Mouse (Mus musculus): ENCODE measurements around the gene Mlst8. TPM values are rescaled to one million over a fixed set of nuclear protein-coding genes. Genes with fewer than 3 reads are reported as not detected.
A peak's percentile ranks its signal among the peaks of the same experiment; 100 is the strongest.

Mlst8 gene
- total and polyA plus RNA-seq, 3 experiments, result 8.5 to 28.1 (median 10.7) TPM

- TF ChIP-seq POLR2A (IDR thresholded peaks at IDR 0.05; ENCODE audit: insufficient read depth, low read depth, low read length), result no peak
- TF ChIP-seq EP300 (IDR thresholded peaks at IDR 0.05; ENCODE audit: insufficient read depth, low read depth, low read length), result no peak
- TF ChIP-seq CTCF (IDR thresholded peaks at IDR 0.05), result no peak
- no peak within 1 kb of the TSS for H3K4me3 ChIP-seq
- H3K27ac ChIP-seq, result no peak within 1 kb of the TSS
- H3K9ac ChIP-seq (ENCODE audit: low read depth, low read length), result no peak within 1 kb of the TSS
- intact Hi-C loops (cut with DNase I), result no loop called here
- H3K4me1 ChIP-seq (ENCODE audit: control insufficient read depth, insufficient read depth, low read length), result peaks cover 15% of the 10 kb centered on the region
- no peaks in the 10 kb centered on the region for H3K27me3 ChIP-seq (ENCODE audit: control insufficient read depth, insufficient read depth, low read length)
- no peak for DNase-seq
- peaks cover 1% of the 10 kb centered on the region; the same call in 1 of the 2 replicates for H3K36me3 ChIP-seq (ENCODE audit: control insufficient read depth, insufficient read depth, low read length)
- peaks cover 2% of the 10 kb centered on the region for H3K79me2 ChIP-seq (replicated peaks; ENCODE audit: control insufficient read depth, insufficient read depth, low read length)
- 66% methylated on average over 6 of the region's 6 CpGs for WGBS
Observed at GRCm38 (mm10) chr17:24473612-24474275, 5.1 kb downstream of the Mlst8 start, which contains the start of gene Bricd5. Gene Bricd5, plus strand, starts transcription at chr17:24473884.

- no peak for TF ChIP-seq POLR2A (IDR thresholded peaks at IDR 0.05; ENCODE audit: insufficient read depth, low read depth, low read length)
- no peak for TF ChIP-seq EP300 (IDR thresholded peaks at IDR 0.05; ENCODE audit: insufficient read depth, low read depth, low read length)
- TF ChIP-seq CTCF (IDR thresholded peaks at IDR 0.05), result no peak
- Histone ChIP-seq H3K4me1 (ENCODE audit: control insufficient read depth, insufficient read depth, low read length) (peaks cover 11% of the 10 kb centered on the region), H3K27me3 (ENCODE audit: control insufficient read depth, insufficient read depth, low read length) (no peaks in the 10 kb centered on the region), H3K36me3 (ENCODE audit: control insufficient read depth, insufficient read depth, low read length) (peaks cover 1% of the 10 kb centered on the region; the same call in 1 of the 2 replicates), H3K27ac (no peak overlapping the region), H3K9ac (ENCODE audit: low read depth, low read length) (no peak overlapping the region), H3K79me2 (replicated peaks; ENCODE audit: control insufficient read depth, insufficient read depth, low read length) (peaks cover 2% of the 10 kb centered on the region), H3K4me3 (no peak overlapping the region)
- WGBS, result 44% methylated on average over 4 of the region's 4 CpGs
- intact Hi-C loops (cut with DNase I), result no loop called here
- DNase-seq, result peak; percentile 51 to 59
Observed at GRCm38 (mm10) chr17:24472512-24472911, 6.4 kb downstream of the Mlst8 start.

DNA sequence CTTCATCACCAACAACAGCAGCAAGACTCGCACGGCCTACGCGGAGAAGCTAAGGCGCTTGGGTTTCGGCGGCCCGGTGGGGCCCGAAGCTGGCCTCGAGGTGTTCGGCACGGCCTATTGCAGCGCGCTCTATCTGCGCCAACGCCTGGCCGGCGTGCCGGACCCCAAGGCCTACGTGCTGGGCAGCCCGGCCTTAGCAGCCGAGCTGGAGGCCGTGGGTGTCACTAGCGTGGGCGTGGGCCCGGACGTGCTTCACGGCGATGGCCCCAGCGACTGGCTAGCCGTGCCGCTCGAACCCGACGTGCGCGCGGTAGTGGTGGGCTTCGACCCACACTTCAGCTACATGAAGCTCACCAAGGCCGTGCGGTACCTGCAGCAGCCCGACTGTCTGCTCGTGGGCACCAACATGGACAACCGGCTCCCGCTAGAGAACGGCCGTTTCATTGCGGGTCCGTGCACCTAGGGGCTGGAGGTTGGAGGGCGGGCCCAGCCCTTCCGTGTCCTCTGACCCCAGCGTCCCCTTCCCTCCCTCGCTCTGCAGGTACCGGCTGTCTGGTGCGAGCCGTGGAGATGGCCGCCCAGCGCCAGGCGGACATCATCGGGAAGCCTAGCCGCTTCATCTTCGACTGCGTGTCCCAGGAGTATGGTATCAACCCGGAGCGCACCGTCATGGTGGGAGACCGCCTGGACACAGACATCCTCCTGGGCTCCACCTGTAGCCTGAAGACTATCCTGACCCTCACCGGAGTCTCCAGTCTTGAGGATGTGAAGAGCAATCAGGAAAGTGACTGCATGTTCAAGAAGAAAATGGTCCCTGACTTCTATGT is 8.0 kb downstream of the Mlst8 start:
- no peak for TF ChIP-seq POLR2A (IDR thresholded peaks at IDR 0.05; ENCODE audit: insufficient read depth, low read depth, low read length)
- no peak for TF ChIP-seq EP300 (IDR thresholded peaks at IDR 0.05; ENCODE audit: insufficient read depth, low read depth, low read length)
- TF ChIP-seq CTCF (IDR thresholded peaks at IDR 0.05), result no peak
- peaks cover 11% of the 10 kb centered on the region for H3K4me1 ChIP-seq (ENCODE audit: control insufficient read depth, insufficient read depth, low read length)
- peak overlapping the region; percentile 88 for H3K9ac ChIP-seq (ENCODE audit: low read depth, low read length)
- 1% methylated on average over 68 of the region's 68 CpGs for WGBS
- intact Hi-C loops (cut with DNase I), result loop anchor here (1.0 kb wide), 1 partner anchor 7 kb away; no protein-coding TSS in a partner anchor
- H3K27me3 ChIP-seq (ENCODE audit: control insufficient read depth, insufficient read depth, low read length), result no peaks in the 10 kb centered on the region
- H3K27ac ChIP-seq, result peak overlapping the region; percentile 97
- H3K36me3 ChIP-seq (ENCODE audit: control insufficient read depth, insufficient read depth, low read length), result peaks cover 1% of the 10 kb centered on the region; the same call in 1 of the 2 replicates
- peaks cover 2% of the 10 kb centered on the region for H3K79me2 ChIP-seq (replicated peaks; ENCODE audit: control insufficient read depth, insufficient read depth, low read length)
- no peak for DNase-seq
- H3K4me3 ChIP-seq, result peak overlapping the region; percentile 71

DNA sequence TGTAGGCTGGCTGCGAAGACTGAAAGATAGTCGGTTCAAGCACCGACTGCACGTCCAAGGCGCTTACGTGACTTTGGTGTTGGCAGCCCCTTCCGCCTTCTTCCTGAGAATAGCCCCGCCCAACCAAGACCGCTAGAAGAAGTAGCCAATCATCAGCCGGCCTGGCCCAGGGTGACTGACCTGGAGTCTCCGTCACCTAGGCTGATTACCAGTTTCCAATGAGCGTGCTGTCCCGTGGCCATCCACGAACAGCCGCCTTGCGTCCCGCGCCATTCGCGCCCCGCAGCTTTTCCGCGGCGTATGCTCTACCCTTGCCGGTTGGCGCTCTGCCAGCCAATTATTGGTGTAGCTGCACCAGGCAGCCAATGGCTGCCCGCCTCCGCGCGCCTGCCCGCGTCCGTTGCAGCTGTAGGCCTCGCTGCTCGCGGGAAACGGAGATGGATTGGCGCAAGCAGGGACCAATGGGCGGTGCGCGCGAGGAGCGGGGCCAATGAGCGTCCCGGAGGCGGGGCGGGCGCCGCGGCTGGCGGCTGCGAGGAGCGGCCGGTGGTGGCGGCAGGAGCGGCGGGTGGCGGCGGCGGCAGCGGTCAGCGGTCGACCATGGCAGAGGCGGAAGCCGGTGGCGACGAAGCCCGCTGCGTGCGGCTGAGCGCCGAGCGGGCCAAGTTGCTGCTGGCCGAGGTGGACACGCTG is 8.8 kb downstream of the Mlst8 start, which contains the start of the genes E4f1 and Pgp:
Gene E4f1, minus strand, starts transcription at position 404 of the 693 bp plus-strand sequence.
Gene Pgp, plus strand, starts transcription at position 483 of the 693 bp plus-strand sequence.
- H3K27me3 ChIP-seq (ENCODE audit: control insufficient read depth, insufficient read depth, low read length), result no peaks in the 10 kb centered on the region
- H3K4me3 ChIP-seq, result peak within 1 kb of the TSS; percentile 71
- peak; percentile 10; the same call in 1 of the 2 replicates for TF ChIP-seq CTCF (IDR thresholded peaks at IDR 0.05)
- TF ChIP-seq POLR2A (IDR thresholded peaks at IDR 0.05; ENCODE audit: insufficient read depth, low read depth, low read length), result peak; percentile 81
- 0 out of 2 replicates have a peak, but pooled peaks have one; percentile 2 for TF ChIP-seq EP300 (IDR thresholded peaks at IDR 0.05; ENCODE audit: insufficient read depth, low read depth, low read length)
- H3K36me3 ChIP-seq (ENCODE audit: control insufficient read depth, insufficient read depth, low read length), result peaks cover 1% of the 10 kb centered on the region; the same call in 1 of the 2 replicates
- intact Hi-C loops (cut with DNase I), result loop anchor here (1.0 kb wide), 1 partner anchor 8 kb away; no protein-coding TSS in a partner anchor
- peak; percentile 98 to 100 for DNase-seq
- peaks cover 11% of the 10 kb centered on the region for H3K4me1 ChIP-seq (ENCODE audit: control insufficient read depth, insufficient read depth, low read length)
- peak within 1 kb of the TSS; percentile 88 for H3K9ac ChIP-seq (ENCODE audit: low read depth, low read length)
- peaks cover 2% of the 10 kb centered on the region for H3K79me2 ChIP-seq (replicated peaks; ENCODE audit: control insufficient read depth, insufficient read depth, low read length)
- peak within 1 kb of the TSS; percentile 97 for H3K27ac ChIP-seq
- under 1% methylated on average over 75 of the region's 75 CpGs for WGBS

- intact Hi-C loops (cut with DNase I), result no loop called here
- Histone ChIP-seq H3K4me1 (ENCODE audit: control insufficient read depth, insufficient read depth, low read length) (peaks cover 11% of the 10 kb centered on the region), H3K36me3 (ENCODE audit: control insufficient read depth, insufficient read depth, low read length) (peaks cover 1% of the 10 kb centered on the region; the same call in 1 of the 2 replicates), H3K4me3 (peak overlapping the region; percentile 71), H3K9ac (ENCODE audit: low read depth, low read length) (peak overlapping the region; percentile 62), H3K27ac (peak overlapping the region; percentile 97), H3K27me3 (ENCODE audit: control insufficient read depth, insufficient read depth, low read length) (no peaks in the 10 kb centered on the region), H3K79me2 (replicated peaks; ENCODE audit: control insufficient read depth, insufficient read depth, low read length) (peaks cover 2% of the 10 kb centered on the region)
- DNase-seq, result no peak
- TF ChIP-seq EP300 (IDR thresholded peaks at IDR 0.05; ENCODE audit: insufficient read depth, low read depth, low read length) (no peak), POLR2A (IDR thresholded peaks at IDR 0.05; ENCODE audit: insufficient read depth, low read depth, low read length) (no peak), CTCF (IDR thresholded peaks at IDR 0.05) (no peak)
- WGBS, result 18% methylated on average over 7 of the region's 7 CpGs
Observed at GRCm38 (mm10) chr17:24469336-24469909, 9.5 kb downstream of the Mlst8 start.
